Mouse (Mus musculus) limb, embryonic 12.5 days (tissue): Measurements from ENCODE around the gene Pfas. TPM values are rescaled to one million over a fixed set of nuclear protein-coding genes. Genes with fewer than 3 reads are reported as not detected.
A peak's percentile ranks its signal among the peaks of the same experiment; 100 is the strongest.
"Not testable (repeated sequence)": the region's sequence is repeated elsewhere in the genome, so short reads cannot be mapped to it uniquely, and the experiment has no call there.

Source experiments
- ATAC-seq: fragments of 200-750 bp; cut with Nextera tagmentation; 2 replicates; pipeline ENCODE4 v1.8.0; 2017; ENCODE audit warnings: low read depth, moderate TSS enrichment; ENCODE audit not compliant: insufficient number of reproducible peaks, insufficient read depth, low FRiP score, low TSS enrichment
- H3K27ac ChIP-seq: fragments of 300-500 bp; sonication (generic); 2 replicates; pipeline ENCODE4 v1.5.1; 2016; ENCODE audit warnings: mild to moderate bottlenecking, moderate library complexity
- H3K27me3 ChIP-seq: fragments of 300-500 bp; sonication (generic); 2 replicates; pipeline ENCODE4 v1.6.1; 2016; ENCODE audit warnings: mild to moderate bottlenecking, moderate library complexity
- H3K36me3 ChIP-seq: fragments of 300-500 bp; sonication (generic); 2 replicates; pipeline ENCODE4 v1.6.1; 2016; ENCODE audit warnings: mild to moderate bottlenecking, moderate library complexity
- H3K4me1 ChIP-seq: fragments of 300-500 bp; sonication (generic); replicated peaks from 2 replicates; pipeline ENCODE4 v1.6.1; 2016
- H3K4me2 ChIP-seq: fragments of 300-500 bp; sonication (generic); 2 replicates; pipeline ENCODE4 v1.6.1; 2016; ENCODE audit warnings: mild to moderate bottlenecking, moderate library complexity
- H3K4me3 ChIP-seq: fragments of 300-500 bp; sonication (generic); replicated peaks from 2 replicates; pipeline ENCODE4 v1.5.1; 2016; ENCODE audit warnings: mild to moderate bottlenecking
- H3K9ac ChIP-seq: fragments of 300-500 bp; sonication (generic); replicated peaks from 2 replicates; pipeline ENCODE4 v1.6.1; 2016; ENCODE audit warnings: mild to moderate bottlenecking, moderate library complexity
- H3K9me3 ChIP-seq: fragments of 300-500 bp; sonication (generic); 2 replicates; pipeline ENCODE4 v1.6.1; 2016; ENCODE audit warnings: mild to moderate bottlenecking, moderate library complexity
- WGBS: fragments of 180-500 bp; shearing (Covaris S2); methylation state at CpG from one replicate; pipeline ENCODE4 v1.1.7; 2016; 5-methylcytosine and 5-hydroxymethylcytosine counted together
- polyA plus RNA-seq: library from polyadenylated mRNA; unstranded; fragments of >200 nt; fragmentation: Nextera tagmentation; extraction: Ambion mirVana; gene quantifications from 2 replicates; pipeline ENCODE4 v1.2.1, GENCODE M21; 2016

The Pfas gene
- polyA plus RNA-seq, 1 experiment from 2014 or later = 48.5 TPM

DNA sequence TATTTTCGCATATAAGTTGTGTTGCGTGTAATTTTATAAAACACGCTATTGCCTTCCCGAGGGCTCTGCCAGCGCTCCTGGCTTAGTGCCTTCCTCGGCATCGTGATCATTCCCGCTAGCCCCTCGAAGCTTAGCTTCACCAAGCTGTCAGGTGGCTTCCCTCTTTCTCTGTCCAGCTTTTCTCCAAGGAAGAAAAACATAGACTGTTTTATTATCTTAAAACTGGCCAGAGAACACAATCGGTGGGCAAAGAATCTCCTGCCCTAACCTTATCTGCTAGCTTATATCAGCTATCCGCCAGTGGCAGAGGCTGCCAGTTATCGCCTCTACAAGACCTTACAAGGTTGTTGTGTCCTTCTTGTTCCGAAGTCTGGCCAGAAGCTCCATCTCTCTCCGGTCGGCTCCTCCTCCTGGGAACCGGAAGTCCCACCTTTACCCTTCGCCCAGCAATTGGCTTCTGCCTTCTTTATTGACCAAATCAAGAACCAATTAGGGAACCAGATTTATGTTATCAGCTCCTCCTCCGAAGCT lies 3.9 kb upstream of the Pfas start:
- ATAC-seq = no peak

DNA sequence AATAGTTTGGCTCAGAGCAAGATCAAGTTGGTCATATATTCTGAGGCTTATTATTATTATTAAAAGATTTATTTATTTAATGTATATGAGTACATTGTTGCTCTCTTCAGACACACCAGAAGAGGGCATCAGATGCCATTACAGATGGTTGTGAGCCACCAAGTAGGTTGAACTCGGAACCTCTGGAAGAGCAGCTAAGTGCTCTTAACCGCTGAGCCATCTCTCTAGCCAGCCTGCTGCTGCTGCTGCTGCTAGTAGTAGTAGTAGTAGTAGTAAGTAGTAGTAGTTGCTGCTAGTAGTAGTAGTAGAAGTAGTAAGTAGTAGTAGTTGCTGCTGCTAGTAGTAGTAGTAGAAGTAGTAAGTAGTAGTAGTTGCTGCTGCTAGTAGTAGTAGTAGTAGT lies 3.2 kb upstream of the Pfas start:
- 79% methylated on average over 2 of the region's 2 CpGs for WGBS
- H3K9me3 ChIP-seq, H3K27me3 ChIP-seq, H3K27ac ChIP-seq, ATAC-seq, H3K36me3 ChIP-seq: not testable (repeated sequence)
- Histone ChIP-seq H3K4me2 (peak overlapping the region; percentile 80), H3K9ac (peak overlapping the region; percentile 67; the same call in 1 of the 2 replicates), H3K4me3 (peak overlapping the region; percentile 61), H3K4me1 (peaks cover 12% of the 10 kb centered on the region)

More for the DNA sequence above, 3.9 kb upstream of the Pfas start:
- Histone ChIP-seq H3K27ac (peak overlapping the region; percentile 87), H3K36me3 (no peaks in the 10 kb centered on the region), H3K4me1 (peaks cover 18% of the 10 kb centered on the region), H3K9me3 (no peaks in the 10 kb centered on the region), H3K9ac (peak overlapping the region; percentile 67), H3K27me3 (no peaks in the 10 kb centered on the region), H3K4me2 (peak overlapping the region; percentile 80), H3K4me3 (peak overlapping the region; percentile 61)
- under 1% methylated on average over 18 of the region's 18 CpGs for WGBS

DNA sequence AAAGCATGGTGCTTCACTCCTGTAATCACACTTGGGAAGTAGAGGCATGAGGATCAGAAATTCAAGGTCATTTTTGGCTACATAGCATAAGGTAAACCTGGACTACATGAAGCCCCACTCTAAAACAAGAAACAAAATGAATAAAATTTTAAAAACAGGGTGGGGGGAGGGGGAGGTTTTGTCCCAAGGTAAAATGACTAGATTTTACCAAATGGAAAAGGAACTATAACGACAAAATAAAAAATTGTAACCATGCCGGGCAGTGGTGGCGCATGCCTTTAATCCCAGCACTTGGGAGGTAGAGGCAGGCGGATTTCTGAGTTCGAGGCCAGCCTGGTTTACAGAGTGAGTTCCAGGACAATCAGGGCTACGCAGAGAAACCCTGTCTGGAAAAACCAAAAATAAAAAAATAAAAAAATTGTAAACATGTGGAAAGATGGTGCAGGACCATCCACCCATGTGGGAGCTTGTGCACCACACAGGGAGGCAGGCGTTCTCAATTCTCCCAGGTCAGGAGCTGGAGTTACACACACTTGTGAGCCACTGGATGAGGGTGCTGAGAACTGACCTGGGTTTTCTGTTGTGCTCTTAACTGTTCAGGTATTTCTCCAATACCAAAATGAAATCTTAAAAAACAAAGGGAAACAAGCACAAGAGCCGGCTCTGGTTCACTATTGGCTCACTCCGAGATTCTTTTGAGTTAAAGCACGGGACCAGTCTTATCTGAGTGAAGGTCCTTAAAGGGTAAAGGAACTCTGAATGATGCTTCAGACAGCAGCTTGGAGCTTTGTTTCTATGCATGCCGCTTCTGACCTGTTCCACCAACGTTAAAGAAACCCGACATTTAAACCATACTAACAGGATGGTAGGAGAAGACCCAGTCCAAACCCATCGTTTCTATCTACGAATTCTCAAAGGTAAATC lies 2.4 kb upstream of the Pfas start:
- no peak for ATAC-seq
- Histone ChIP-seq H3K9me3 (no peaks in the 10 kb centered on the region), H3K9ac (no peak overlapping the region), H3K4me3 (no peak overlapping the region), H3K36me3 (no peaks in the 10 kb centered on the region), H3K27me3 (no peaks in the 10 kb centered on the region), H3K4me2 (0 out of 2 replicates have a peak overlapping the region, but pooled peaks have one; percentile 10), H3K4me1 (peaks cover 12% of the 10 kb centered on the region), H3K27ac (no peak overlapping the region)
- 89% methylated on average over 15 of the region's 15 CpGs for WGBS

DNA sequence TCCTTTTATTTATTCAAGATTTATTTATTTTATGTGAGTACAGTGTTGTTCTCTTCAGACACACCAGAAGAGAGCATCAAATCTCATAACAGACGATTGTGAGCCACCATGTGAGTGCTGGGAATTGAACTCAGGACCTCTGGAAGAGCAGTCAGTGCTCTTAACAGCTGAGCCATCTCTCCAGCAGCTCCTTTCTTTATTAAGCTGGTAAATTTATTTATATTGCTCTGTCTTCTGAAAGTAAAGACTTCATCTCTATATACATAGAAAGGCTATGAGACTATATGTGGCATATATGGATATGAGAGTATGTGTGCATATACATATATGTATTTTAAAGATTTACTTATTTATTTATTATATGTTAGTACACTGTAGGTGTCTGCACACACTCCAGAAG lies 1.2 kb upstream of the Pfas start:
- WGBS = 96% methylated on average over 1 of the region's 1 CpGs
- H3K27me3 ChIP-seq = no peaks in the 10 kb centered on the region
- peaks cover 12% of the 10 kb centered on the region for H3K4me1 ChIP-seq
- H3K36me3 ChIP-seq = no peaks in the 10 kb centered on the region
- no peak for ATAC-seq
- no peak overlapping the region for H3K9ac ChIP-seq
- no peaks in the 10 kb centered on the region for H3K9me3 ChIP-seq
- H3K4me2 ChIP-seq = no peak overlapping the region
- H3K4me3 ChIP-seq = no peak overlapping the region
- H3K27ac ChIP-seq = no peak overlapping the region

DNA sequence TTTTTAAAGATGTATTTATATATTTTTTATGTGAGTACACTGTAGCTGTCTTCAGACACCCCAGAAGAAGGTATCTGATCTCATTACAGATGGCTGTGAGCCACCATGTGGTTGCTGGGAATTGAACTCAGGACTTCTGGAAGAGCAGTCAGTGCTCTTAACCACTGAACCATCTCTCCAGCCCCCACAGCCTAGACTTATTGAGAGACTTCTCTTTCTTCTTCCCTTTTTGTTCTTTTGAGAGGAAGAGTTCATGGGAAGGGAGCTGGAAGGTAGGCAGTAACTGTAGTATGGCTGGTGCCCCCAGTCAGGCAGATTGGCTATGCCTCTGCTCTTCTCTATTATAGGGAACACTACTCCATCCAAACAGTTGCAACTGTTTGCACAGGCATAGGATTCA lies 1.7 kb downstream of the Pfas start:
- H3K9me3 ChIP-seq, ATAC-seq, H3K27ac ChIP-seq, H3K4me3 ChIP-seq, H3K27me3 ChIP-seq, H3K4me2 ChIP-seq: not testable (repeated sequence)
- H3K36me3 ChIP-seq = peaks cover 21% of the 10 kb centered on the region
- H3K9ac ChIP-seq = 0 out of 2 replicates have a peak overlapping the region, but pooled peaks have one; percentile 27
- H3K4me1 ChIP-seq = peaks cover 11% of the 10 kb centered on the region

DNA sequence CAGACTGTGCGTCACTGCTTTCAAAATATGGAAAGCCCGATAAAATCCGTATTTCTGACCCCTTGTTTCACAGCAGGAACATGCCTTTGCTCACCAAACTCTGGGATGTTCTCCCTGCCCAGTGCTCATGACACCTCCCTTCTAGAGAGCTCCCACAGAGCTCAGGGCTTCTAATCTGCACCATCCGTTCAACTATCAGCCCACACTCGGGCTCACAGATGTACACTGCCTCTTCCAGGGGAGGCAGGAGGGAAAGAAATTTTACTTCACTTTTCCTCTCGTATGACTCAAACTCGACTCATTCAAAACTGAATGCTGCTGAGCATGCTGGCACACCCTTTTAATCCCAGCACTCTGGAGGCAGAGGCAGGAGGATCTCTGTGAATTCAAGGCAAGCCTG lies 3.1 kb downstream of the Pfas start:
- Histone ChIP-seq H3K27ac (no peak overlapping the region), H3K4me3 (no peak overlapping the region), H3K4me2 (no peak overlapping the region), H3K36me3 (peaks cover 35% of the 10 kb centered on the region), H3K27me3 (no peaks in the 10 kb centered on the region), H3K9ac (no peak overlapping the region), H3K9me3 (no peaks in the 10 kb centered on the region), H3K4me1 (peaks cover 8% of the 10 kb centered on the region; the same call in 1 of the 2 replicates)
- no peak for ATAC-seq
- 89% methylated on average over 7 of the region's 7 CpGs for WGBS

DNA sequence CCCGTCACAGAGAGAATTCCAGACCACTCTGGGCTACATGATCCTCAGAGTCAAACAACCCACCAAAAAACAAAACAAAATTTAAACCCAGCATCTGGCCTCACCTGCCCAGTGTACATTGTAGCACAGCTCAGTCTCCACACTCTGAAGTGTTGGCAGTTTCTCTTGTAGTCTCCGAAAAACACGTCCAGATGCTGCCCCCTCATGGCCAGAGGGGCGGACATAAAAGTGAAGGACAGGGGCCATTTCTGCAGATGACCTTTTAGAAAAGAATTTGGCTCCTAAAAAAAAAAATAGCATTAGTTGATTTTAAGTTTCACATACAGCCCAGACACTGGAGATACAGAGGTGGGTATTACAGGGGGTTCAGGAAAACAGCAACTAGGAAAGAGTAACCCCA lies 4.7 kb downstream of the Pfas start:
- Histone ChIP-seq H3K4me1 (peaks cover 8% of the 10 kb centered on the region; the same call in 1 of the 2 replicates), H3K27ac (no peak overlapping the region), H3K27me3 (no peaks in the 10 kb centered on the region), H3K4me3 (no peak overlapping the region), H3K9me3 (no peaks in the 10 kb centered on the region), H3K36me3 (peaks cover 51% of the 10 kb centered on the region), H3K9ac (no peak overlapping the region), H3K4me2 (no peak overlapping the region)
- WGBS = 68% methylated on average over 4 of the region's 4 CpGs
- no peak for ATAC-seq

DNA sequence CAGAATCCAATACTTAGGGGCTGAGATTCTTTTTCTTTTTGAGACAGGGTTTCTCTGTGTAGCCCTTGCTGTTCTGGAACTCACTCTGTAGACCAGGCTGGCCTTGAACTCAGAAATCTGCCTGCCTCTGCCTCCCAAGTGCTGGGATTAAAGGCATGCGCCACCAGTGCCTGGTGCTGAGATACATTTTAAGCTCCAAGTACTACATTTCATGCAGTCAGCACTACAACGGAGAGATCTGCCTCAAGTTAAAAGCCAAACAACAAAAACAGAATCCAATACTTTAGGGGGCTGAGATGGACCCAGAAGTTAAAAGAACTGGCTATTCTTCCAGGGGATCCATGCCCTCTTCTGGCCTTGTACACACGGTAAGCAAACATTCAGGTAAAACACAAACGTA lies 5.5 kb downstream of the Pfas start:
- H3K4me2 ChIP-seq, ATAC-seq, H3K27me3 ChIP-seq, H3K9me3 ChIP-seq, H3K4me3 ChIP-seq, H3K27ac ChIP-seq, H3K9ac ChIP-seq, H3K4me1 ChIP-seq: not testable (repeated sequence)
- 93% methylated on average over 4 of the region's 4 CpGs for WGBS
- peaks cover 59% of the 10 kb centered on the region for H3K36me3 ChIP-seq

DNA sequence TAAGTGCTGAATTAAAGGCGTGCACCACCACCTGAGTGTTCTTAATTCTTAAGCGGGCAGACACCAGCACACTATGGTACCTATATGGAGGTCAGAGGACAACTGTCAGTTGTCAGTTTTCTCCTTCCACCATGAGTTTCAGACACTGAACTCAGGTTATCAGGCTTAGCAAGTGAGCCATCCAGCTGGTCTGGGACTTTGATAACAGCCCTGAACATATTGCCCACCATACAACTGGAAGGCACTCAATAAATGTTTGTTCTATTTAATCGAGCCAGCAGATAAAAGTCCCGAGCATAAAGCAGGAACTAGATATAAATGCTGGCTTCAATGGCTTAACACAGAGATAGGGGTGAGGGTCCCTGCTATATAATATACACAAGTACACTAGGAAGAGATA lies 11.2 kb downstream of the Pfas start:
- Histone ChIP-seq H3K36me3 (peaks cover 99% of the 10 kb centered on the region), H3K9ac (no peak overlapping the region), H3K4me1 (no peaks in the 10 kb centered on the region), H3K27me3 (no peaks in the 10 kb centered on the region), H3K27ac (no peak overlapping the region), H3K9me3 (no peaks in the 10 kb centered on the region), H3K4me3 (no peak overlapping the region), H3K4me2 (no peak overlapping the region)
- no peak for ATAC-seq
- 92% methylated on average over 4 of the region's 4 CpGs for WGBS

DNA sequence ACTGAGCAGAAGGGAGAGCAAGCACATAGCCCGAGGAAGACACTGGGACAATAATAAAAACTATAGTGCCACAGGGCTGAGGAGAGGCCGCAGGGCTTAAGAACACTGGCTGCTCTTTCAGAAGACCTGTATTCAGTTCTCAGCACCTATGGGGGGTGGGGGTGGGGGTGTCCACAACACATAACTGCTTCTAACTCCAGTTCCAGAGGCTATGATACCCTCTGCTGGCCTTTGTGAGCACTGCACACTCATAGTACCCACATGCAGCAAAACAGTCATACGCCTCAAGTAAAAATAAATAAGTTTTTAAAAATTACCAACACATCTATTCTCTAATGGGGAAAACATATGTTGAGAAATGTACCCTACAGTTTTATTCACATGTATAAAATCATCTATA lies 13.9 kb downstream of the Pfas start:
- no peak for ATAC-seq

DNA sequence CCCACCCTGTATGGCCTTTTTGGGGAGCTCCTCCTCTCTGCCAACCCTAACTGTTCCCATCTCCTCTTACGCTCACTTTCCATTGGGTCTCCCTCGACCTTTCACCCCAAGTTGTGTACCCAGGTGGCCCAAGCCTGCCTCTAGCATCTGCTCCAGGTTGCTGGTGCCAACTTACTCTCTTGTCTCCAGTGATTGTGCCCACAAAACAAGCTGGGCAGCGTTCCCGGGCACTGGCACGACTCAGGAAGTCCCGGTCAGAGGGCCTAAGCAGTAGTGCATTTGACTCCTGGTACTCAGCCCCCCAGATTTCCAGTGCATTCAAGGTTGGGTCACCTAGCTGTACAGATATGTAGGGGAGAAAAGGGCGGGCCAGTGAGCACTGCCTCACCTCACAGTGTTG lies 15.1 kb downstream of the Pfas start:
- no peak for ATAC-seq
- WGBS = 92% methylated on average over 7 of the region's 7 CpGs
- no peak overlapping the region for H3K9ac ChIP-seq
- no peaks in the 10 kb centered on the region for H3K27me3 ChIP-seq
- H3K27ac ChIP-seq = no peak overlapping the region
- H3K9me3 ChIP-seq = no peaks in the 10 kb centered on the region
- H3K36me3 ChIP-seq = peaks cover 99% of the 10 kb centered on the region
- H3K4me1 ChIP-seq = no peaks in the 10 kb centered on the region
- no peak overlapping the region for H3K4me3 ChIP-seq
- H3K4me2 ChIP-seq = no peak overlapping the region

More for the DNA sequence above, 13.9 kb downstream of the Pfas start:
- H3K27ac ChIP-seq = no peak overlapping the region
- no peak overlapping the region for H3K4me2 ChIP-seq
- 99% methylated on average over 3 of the region's 3 CpGs for WGBS
- no peaks in the 10 kb centered on the region for H3K4me1 ChIP-seq
- H3K9me3 ChIP-seq = no peaks in the 10 kb centered on the region
- H3K9ac ChIP-seq = no peak overlapping the region
- H3K36me3 ChIP-seq = peaks cover 99% of the 10 kb centered on the region
- no peak overlapping the region for H3K4me3 ChIP-seq
- H3K27me3 ChIP-seq = no peaks in the 10 kb centered on the region
